Mouse (Mus musculus): ENCODE measurements around the gene Sdhaf2. TPM values are rescaled to one million over a fixed set of nuclear protein-coding genes. Genes with fewer than 3 reads are reported as not detected.

The Sdhaf2 gene
- polyA plus RNA-seq, 1 experiment from 2014 or later, result 65.6 TPM

DNA sequence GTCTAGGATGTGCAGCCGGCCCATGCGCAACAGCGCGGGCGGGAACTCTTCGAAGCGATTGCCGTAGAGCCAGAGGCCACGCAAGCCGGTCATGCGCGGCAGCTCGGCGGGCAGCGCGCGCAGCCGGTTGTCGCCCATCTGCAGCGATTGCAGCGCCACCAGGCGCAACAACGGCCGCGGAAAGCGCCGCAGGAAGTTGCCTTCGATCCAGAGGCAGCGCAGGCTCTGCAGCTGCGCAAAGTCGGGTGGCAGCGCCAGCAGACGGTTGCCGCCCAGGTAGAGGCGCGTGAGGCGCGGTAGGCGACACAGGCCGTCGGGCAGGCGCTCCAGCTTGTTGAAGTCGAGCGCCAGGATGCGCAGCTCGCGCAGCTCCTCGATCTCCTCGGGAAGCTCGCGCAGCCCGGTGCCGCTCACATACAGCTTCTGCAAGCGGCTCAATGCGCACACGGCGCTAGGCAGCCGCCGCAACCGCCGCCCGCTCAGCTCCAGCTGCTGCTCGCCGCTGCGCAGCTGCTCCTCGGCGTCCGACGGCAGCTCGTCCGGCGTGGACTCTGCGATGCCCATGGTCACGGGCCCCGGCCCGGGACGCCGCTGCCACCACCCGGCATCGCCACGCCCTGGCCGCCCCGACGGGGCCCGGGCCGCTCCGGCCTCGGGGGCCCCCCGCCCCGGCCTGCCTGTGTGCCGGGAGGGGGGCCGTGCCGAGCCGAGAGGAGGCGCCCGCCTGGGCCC is 69.0 kb downstream of the Sdhaf2 start, which contains the start of gene Lrrc10b:
Gene Lrrc10b (minus strand): TSS at position 722 of the 732 bp plus-strand sequence.
- under 1% methylated on average over 81 of the region's 96 CpGs for WGBS
- Histone ChIP-seq H3K4me2 (replicated peaks; ENCODE audit: low read depth, low read length) (peak within 1 kb of the TSS; percentile 97), H3K4me3 (ENCODE audit: low read length) (peak within 1 kb of the TSS; percentile 50), H3K27me3 (ENCODE audit: control insufficient read depth, insufficient read depth, low read length) (peaks cover 52% of the 10 kb centered on the region), H3K36me3 (ENCODE audit: control insufficient read depth, insufficient read depth, low read length) (no peaks in the 10 kb centered on the region), H3K4me1 (ENCODE audit: control insufficient read depth, insufficient read depth, low read length) (peaks cover 17% of the 10 kb centered on the region; the same call in 1 of the 2 replicates), H3K9ac (ENCODE audit: low read depth, low read length) (peak within 1 kb of the TSS; percentile 45), H3K27ac (ENCODE audit: low read depth, low read length) (no peak within 1 kb of the TSS), H3K9me3 (ENCODE audit: control insufficient read depth, low read length) (no peaks in the 10 kb centered on the region)
- peak; percentile 45 for ATAC-seq (ENCODE audit: low FRiP score, low TSS enrichment)

GRCm38 (mm10) chr19:10455437-10455806 is 70.5 kb downstream of the Sdhaf2 start:
- WGBS, result 70% methylated on average over 3 of the region's 3 CpGs
- H3K27ac ChIP-seq (ENCODE audit: low read depth, low read length), result no peak overlapping the region
- peaks cover 16% of the 10 kb centered on the region; the same call in 1 of the 2 replicates for H3K4me1 ChIP-seq (ENCODE audit: control insufficient read depth, insufficient read depth, low read length)
- no peak overlapping the region for H3K9ac ChIP-seq (ENCODE audit: low read depth, low read length)
- no peaks in the 10 kb centered on the region for H3K36me3 ChIP-seq (ENCODE audit: control insufficient read depth, insufficient read depth, low read length)
- H3K9me3 ChIP-seq (ENCODE audit: control insufficient read depth, low read length), result no peaks in the 10 kb centered on the region
- H3K4me2 ChIP-seq (replicated peaks; ENCODE audit: low read depth, low read length), result no peak overlapping the region
- no peak for ATAC-seq (ENCODE audit: low FRiP score, low TSS enrichment)
- no peak overlapping the region for H3K4me3 ChIP-seq (ENCODE audit: low read length)
- peaks cover 52% of the 10 kb centered on the region for H3K27me3 ChIP-seq (ENCODE audit: control insufficient read depth, insufficient read depth, low read length)

DNA sequence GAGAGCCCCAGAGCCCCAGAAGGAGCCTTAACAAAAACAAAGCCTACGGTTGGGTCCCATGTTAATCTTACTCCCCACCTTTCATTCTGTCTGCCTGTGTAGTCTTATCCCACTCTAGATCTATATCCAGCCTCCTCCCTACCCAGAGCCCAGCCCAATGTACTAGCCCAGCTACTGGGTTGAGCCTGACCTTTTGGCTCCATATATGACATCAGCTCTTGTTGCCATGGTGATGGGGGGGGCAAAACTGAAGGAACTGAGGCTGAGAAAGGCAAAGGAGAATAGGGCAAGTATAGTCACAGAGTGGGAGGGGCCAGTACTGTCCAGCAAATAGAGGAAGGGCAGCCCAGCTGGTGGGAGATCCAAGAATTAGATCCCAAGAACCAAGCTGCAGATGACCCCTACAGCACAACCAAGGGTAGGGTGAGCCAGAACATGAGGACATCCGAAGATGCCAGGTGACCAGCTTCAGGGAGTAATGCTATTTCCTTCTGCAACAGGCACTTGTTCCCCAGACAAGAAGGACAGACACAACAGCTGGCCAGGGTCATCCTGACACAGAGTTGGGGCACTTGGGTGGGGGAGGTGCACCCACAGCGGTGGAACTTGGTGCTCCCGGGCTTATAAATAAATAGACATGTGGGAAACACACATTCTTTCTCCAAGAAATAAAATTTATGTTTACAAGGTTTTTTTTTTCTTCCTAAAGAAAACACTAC is 71.1 kb downstream of the Sdhaf2 start:
- Histone ChIP-seq H3K4me1 (ENCODE audit: control insufficient read depth, insufficient read depth, low read length) (peaks cover 16% of the 10 kb centered on the region; the same call in 1 of the 2 replicates), H3K27ac (ENCODE audit: low read depth, low read length) (no peak overlapping the region), H3K4me3 (ENCODE audit: low read length) (no peak overlapping the region), H3K27me3 (ENCODE audit: control insufficient read depth, insufficient read depth, low read length) (peaks cover 51% of the 10 kb centered on the region), H3K4me2 (replicated peaks; ENCODE audit: low read depth, low read length) (no peak overlapping the region), H3K36me3 (ENCODE audit: control insufficient read depth, insufficient read depth, low read length) (no peaks in the 10 kb centered on the region), H3K9ac (ENCODE audit: low read depth, low read length) (no peak overlapping the region), H3K9me3 (ENCODE audit: control insufficient read depth, low read length) (no peaks in the 10 kb centered on the region)
- 48% methylated on average over 4 of the region's 4 CpGs for WGBS
- ATAC-seq (ENCODE audit: low FRiP score, low TSS enrichment), result no peak

Other genes starting within 250 kb of the Sdhaf2 start
- gene Dagla, start 221.3 kb downstream of the Sdhaf2 start, polyA plus RNA-seq (2014; fragmentation: Nextera tagmentation; extraction: Ambion mirVana), result 2.2 and 3.0 TPM in 2 replicates
- gene Syt7, start 137.1 kb downstream of the Sdhaf2 start, polyA plus RNA-seq (2014; fragmentation: Nextera tagmentation; extraction: Ambion mirVana), result 2.1 and 2.3 TPM in 2 replicates
- 0.91 and 1.0 TPM in 2 replicates for gene Lrrc10b, start 68.7 kb downstream of the Sdhaf2 start, polyA plus RNA-seq (2014; fragmentation: Nextera tagmentation; extraction: Ambion mirVana)
- gene Ppp1r32, start 43.2 kb downstream of the Sdhaf2 start, polyA plus RNA-seq (2014; fragmentation: Nextera tagmentation; extraction: Ambion mirVana), result not detected in 2 replicates
- gene Cpsf7, start 876 bp downstream of the Sdhaf2 start, polyA plus RNA-seq (2014; fragmentation: Nextera tagmentation; extraction: Ambion mirVana), result 40.7 and 63.0 TPM in 2 replicates
- gene Tmem216, start 30.1 kb upstream of the Sdhaf2 start, polyA plus RNA-seq (2014; fragmentation: Nextera tagmentation; extraction: Ambion mirVana), result 57.6 and 67.5 TPM in 2 replicates
- 10.5 and 14.1 TPM in 2 replicates for gene Cyb561a3, start 51.0 kb upstream of the Sdhaf2 start, polyA plus RNA-seq (2014; fragmentation: Nextera tagmentation; extraction: Ambion mirVana)
- gene Tmem138, start 51.2 kb upstream of the Sdhaf2 start, polyA plus RNA-seq (2014; fragmentation: Nextera tagmentation; extraction: Ambion mirVana), result 57.9 and 59.2 TPM in 2 replicates
- gene Ddb1, start 79.2 kb upstream of the Sdhaf2 start, polyA plus RNA-seq (2014; fragmentation: Nextera tagmentation; extraction: Ambion mirVana), result 238 and 353 TPM in 2 replicates
- 21.5 and 30.0 TPM in 2 replicates for gene Tkfc, start 79.5 kb upstream of the Sdhaf2 start, polyA plus RNA-seq (2014; fragmentation: Nextera tagmentation; extraction: Ambion mirVana)
- 1.2 and 2.0 TPM in 2 replicates for gene Vwce, start 108.1 kb upstream of the Sdhaf2 start, polyA plus RNA-seq (2014; fragmentation: Nextera tagmentation; extraction: Ambion mirVana)
- gene Pga5, start 151.9 kb upstream of the Sdhaf2 start, polyA plus RNA-seq (2014; fragmentation: Nextera tagmentation; extraction: Ambion mirVana), result not detected in 2 replicates
- 18.9 and 31.7 TPM in 2 replicates for gene Vps37c, start 162.6 kb upstream of the Sdhaf2 start, polyA plus RNA-seq (2014; fragmentation: Nextera tagmentation; extraction: Ambion mirVana)
- gene Cd5, start 212.9 kb upstream of the Sdhaf2 start, polyA plus RNA-seq (2014; fragmentation: Nextera tagmentation; extraction: Ambion mirVana), result 0.46 and 0.61 TPM in 2 replicates

All from kidney, embryonic 14.5 days (tissue).